Mouse (Mus musculus): ENCODE measurements around the gene Jag2.

Jag2 gene

GRCm38 (mm10) chr12:112866467-112867080 is 63.0 kb downstream of the Jag2 start:
- DNase-seq: no peak

GRCm38 (mm10) chr12:112864804-112865203 is 64.8 kb downstream of the Jag2 start:
- no peak for DNase-seq

- no peak for DNase-seq
Measured at GRCm38 (mm10) chr12:112861911-112862321, 67.7 kb downstream of the Jag2 start.

GRCm38 (mm10) chr12:112860765-112861164 is 68.8 kb downstream of the Jag2 start:
- peak; percentile 85 for DNase-seq

- DNase-seq: peak; percentile 93
Measured at GRCm38 (mm10) chr12:112859930-112860329, 69.6 kb downstream of the Jag2 start.

- DNase-seq: peak; percentile 52
Measured at GRCm38 (mm10) chr12:112858581-112859336, 70.8 kb downstream of the Jag2 start.
